Mouse (Mus musculus) megakaryocyte, embryonic 14.5 days (primary cell): ENCODE measurements around the gene Slc44a1.

Experiments
- FLI1 ChIP-seq: IDR thresholded peaks from 2 replicates; pipeline ENCODE4 v1.6.1; 2012; ENCODE audit warnings: low read length, inconsistent platforms, mixed read lengths
- GATA1 ChIP-seq: IDR thresholded peaks from 3 replicates; pipeline ENCODE4 v1.6.1; 2012; ENCODE audit warnings: mixed read lengths, low read length, inconsistent platforms, borderline replicate concordance

GRCm38 (mm10) chr4:53564618-53565017 is 124.4 kb downstream of the Slc44a1 start:
- no peak for TF ChIP-seq GATA1
- TF ChIP-seq FLI1 = no peak
